Mouse (Mus musculus) gastrocnemius, postnatal 10 days (tissue): ENCODE data around the gene Gm21974. TPM values are rescaled to one million over a fixed set of nuclear protein-coding genes. Genes with fewer than 3 reads are reported as not detected.

Source experiments
- total RNA-seq, 2 experiments: library from RNA; stranded (reverse); gene quantifications; 2 replicates each; pipeline ENCODE4 v1.2.3; 2021

Gm21974 gene
- total RNA-seq, 2 experiments from 2014 or later: not detected

Other genes starting within 250 kb of the Gm21974 start
- 10 to 100 TPM; 93.2 to 97.1 TPM for gene Bcl7c, start 186.5 kb downstream of the Gm21974 start, total RNA-seq
- 10 to 100 TPM in 1 of 2 experiments, 1 to 10 TPM in 1; 9.1 to 12.7 TPM for gene Ctf1, start 182.7 kb downstream of the Gm21974 start, total RNA-seq
- not detected for gene Ctf2, start 163.3 kb downstream of the Gm21974 start, total RNA-seq
- 1 to 10 TPM; 2.9 to 6.0 TPM for gene Fbxl19, start 150.9 kb downstream of the Gm21974 start, total RNA-seq
- 10 to 100 TPM; 10.2 to 12.3 TPM for gene Orai3, start 125.6 kb downstream of the Gm21974 start, total RNA-seq
- 10 to 100 TPM; 21.2 to 26.2 TPM for gene Setd1a, start 118.8 kb downstream of the Gm21974 start, total RNA-seq
- gene Gm49388, start 109.8 kb downstream of the Gm21974 start, total RNA-seq: under 1 TPM in 1 of 2 experiments, not detected in 1; 0.47 TPM
- gene Hsd3b7, start 94.8 kb downstream of the Gm21974 start, total RNA-seq: 10 to 100 TPM in 1 of 2 experiments, 1 to 10 TPM in 1; 8.1 to 12.5 TPM
- gene Stx4a, start 71.2 kb downstream of the Gm21974 start, total RNA-seq: 10 to 100 TPM; 52.6 to 69.7 TPM
- gene Stx1b, start 70.9 kb downstream of the Gm21974 start, total RNA-seq: 1 to 10 TPM; 3.0 to 4.6 TPM
- gene Zfp646, start 19.2 kb downstream of the Gm21974 start, total RNA-seq: 10 to 100 TPM; 16.2 to 20.1 TPM
- gene Zfp668, start 18.6 kb downstream of the Gm21974 start, total RNA-seq: 1 to 10 TPM; 5.8 to 7.7 TPM
- 1 to 10 TPM in 1 of 2 experiments, under 1 TPM in 1; 0.96 to 1.2 TPM for gene Prss53, start 4.5 kb downstream of the Gm21974 start, total RNA-seq
- 10 to 100 TPM; 36.8 to 48.9 TPM for gene Vkorc1, start 163 bp upstream of the Gm21974 start, total RNA-seq
- gene Bckdk, start 8.6 kb upstream of the Gm21974 start, total RNA-seq: 10 to 100 TPM; 84.9 to 89.6 TPM
- 10 to 100 TPM; 12.9 to 16.7 TPM for gene Kat8, start 17.1 kb upstream of the Gm21974 start, total RNA-seq
- not detected for gene Prss8, start 34.6 kb upstream of the Gm21974 start, total RNA-seq
- gene Prss36, start 51.3 kb upstream of the Gm21974 start, total RNA-seq: 1 to 10 TPM; 6.6 to 7.9 TPM
- gene Fus, start 72.0 kb upstream of the Gm21974 start, total RNA-seq: 100 to 1,000 TPM; 199 to 239 TPM
- gene Pycard, start 98.4 kb upstream of the Gm21974 start, total RNA-seq: 1 to 10 TPM; 3.3 to 4.9 TPM
- gene Trim72, start 108.5 kb upstream of the Gm21974 start, total RNA-seq: 100 to 1,000 TPM; 238 to 256 TPM
- gene Itgam, start 167.2 kb upstream of the Gm21974 start, total RNA-seq: 1 to 10 TPM; 1.5 to 3.4 TPM
- not detected for gene Gm49368, start 167.2 kb upstream of the Gm21974 start, total RNA-seq
- under 1 TPM; 0.09 to 0.18 TPM for gene Itgax, start 234.1 kb upstream of the Gm21974 start, total RNA-seq